Mouse (Mus musculus) embryonic facial prominence, embryonic 14.5 days (tissue): ENCODE results near the gene Umps. TPM values are rescaled to one million over a fixed set of nuclear protein-coding genes. Genes with fewer than 3 reads are reported as not detected.
A peak's percentile ranks its signal among the peaks of the same experiment; 100 is the strongest.

ENCODE experiments used
- ATAC-seq: fragments of 200-750 bp; cut with Nextera tagmentation; 2 replicates; pipeline ENCODE4 v1.8.0; 2017; ENCODE audit warnings: low read depth, moderate number of reproducible peaks, moderate TSS enrichment
- DNase-seq: peaks from one replicate; pipeline ENCODE4 v3.0.0-alpha.2; 2015; ENCODE audit warnings: low spot score
- H3K27ac ChIP-seq: fragments of 300-500 bp; sonication (generic); replicated peaks from 2 replicates; pipeline ENCODE4 v1.5.1; 2014; ENCODE audit warnings: low read depth, mild to moderate bottlenecking, low read length, moderate library complexity
- H3K27me3 ChIP-seq: fragments of 300-500 bp; sonication (generic); replicated peaks from 2 replicates; pipeline ENCODE4 v1.6.1; 2014; ENCODE audit warnings: low read length; ENCODE audit not compliant: control insufficient read depth, insufficient read depth
- H3K36me3 ChIP-seq: fragments of 300-500 bp; sonication (generic); 2 replicates; pipeline ENCODE4 v1.6.1; 2014; ENCODE audit warnings: low read length, mixed read lengths; ENCODE audit not compliant: control insufficient read depth, insufficient read depth
- H3K4me1 ChIP-seq: fragments of 300-500 bp; sonication (generic); 2 replicates; pipeline ENCODE4 v1.6.1; 2014; ENCODE audit warnings: antibody characterized with exemption, low read length; ENCODE audit not compliant: control insufficient read depth, insufficient read depth
- H3K4me2 ChIP-seq: fragments of 300-500 bp; sonication (generic); 2 replicates; pipeline ENCODE4 v1.6.1; 2014; ENCODE audit warnings: low read depth, mild to moderate bottlenecking, low read length, moderate library complexity, mixed read lengths
- H3K4me3 ChIP-seq: fragments of 300-500 bp; sonication (generic); 2 replicates; pipeline ENCODE4 v1.5.1; 2014; ENCODE audit warnings: low read depth, mild to moderate bottlenecking, low read length
- H3K9ac ChIP-seq: fragments of 300-500 bp; sonication (generic); 2 replicates; pipeline ENCODE4 v1.6.1; 2014; ENCODE audit warnings: low read depth, mild to moderate bottlenecking, low read length, moderate library complexity, mixed read lengths
- H3K9me3 ChIP-seq: fragments of 300-500 bp; sonication (generic); 2 replicates; pipeline ENCODE4 v1.6.1; 2016; ENCODE audit warnings: low read length; ENCODE audit not compliant: control insufficient read depth
- WGBS: fragments of 180-500 bp; shearing (Covaris S2); extraction: QIAGEN DNeasy Blood & Tissue Kit; methylation state at CpG from one replicate; pipeline ENCODE4 v1.1.7; 2014; 5-methylcytosine and 5-hydroxymethylcytosine counted together
- polyA plus RNA-seq: library from polyadenylated mRNA; unstranded; fragments of >200 nt; fragmentation: Nextera tagmentation; extraction: Ambion mirVana; gene quantifications from 2 replicates; pipeline ENCODE4 v1.2.1, GENCODE M21; 2014

Umps gene
- polyA plus RNA-seq, 1 experiment from 2014 or later = 45.7 TPM

DNA sequence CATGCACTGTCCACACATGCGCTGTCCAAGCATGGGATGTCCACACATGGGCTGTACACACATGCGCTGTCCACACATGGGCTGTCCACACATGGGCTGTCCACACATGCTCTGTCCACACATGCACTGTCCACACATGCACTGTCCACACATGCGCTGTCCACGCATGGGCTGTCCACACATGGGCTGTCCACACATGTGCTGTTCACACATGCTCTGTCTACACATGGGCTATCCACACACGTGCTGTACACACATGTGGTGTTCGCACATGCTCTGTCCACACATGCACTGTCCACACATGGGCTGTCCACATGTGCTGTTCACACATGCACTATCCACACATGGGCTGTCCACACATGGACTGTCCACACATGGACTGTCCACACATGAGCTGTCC, 16.9 kb upstream of the Umps start:
- DNase-seq = no peak
- ATAC-seq = no peak
- WGBS = 96% methylated on average over 6 of the region's 6 CpGs
- Histone ChIP-seq H3K27ac (no peak overlapping the region), H3K27me3 (no peaks in the 10 kb centered on the region), H3K9ac (no peak overlapping the region), H3K9me3 (no peaks in the 10 kb centered on the region), H3K4me3 (no peak overlapping the region), H3K4me2 (no peak overlapping the region), H3K4me1 (no peaks in the 10 kb centered on the region), H3K36me3 (no peaks in the 10 kb centered on the region)

DNA sequence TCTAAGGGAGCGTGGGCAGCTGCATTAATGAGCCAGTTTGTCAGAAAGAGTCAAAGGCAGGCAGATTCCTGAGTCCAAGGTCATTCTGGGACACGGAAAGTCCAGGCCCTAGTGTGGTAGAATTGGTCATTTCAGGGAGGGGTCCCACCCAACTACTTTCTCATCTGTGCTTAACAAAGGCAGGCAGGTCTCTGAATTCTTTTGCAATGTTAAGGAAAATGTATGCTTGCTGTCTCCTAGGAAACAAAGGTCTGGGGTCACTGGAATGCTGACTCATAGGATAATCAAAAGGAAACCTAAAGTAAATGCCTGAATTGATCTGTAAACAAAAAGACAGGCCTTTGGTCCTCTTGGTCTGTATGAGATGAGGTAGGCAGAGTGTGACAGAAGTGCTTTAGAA, 13.0 kb upstream of the Umps start:
- ATAC-seq (no peak), DNase-seq (no peak)
- no peak overlapping the region for H3K9ac ChIP-seq
- H3K4me2 ChIP-seq = no peak overlapping the region
- H3K4me1 ChIP-seq = no peaks in the 10 kb centered on the region
- no peak overlapping the region for H3K4me3 ChIP-seq
- no peaks in the 10 kb centered on the region for H3K36me3 ChIP-seq
- H3K27me3 ChIP-seq = no peaks in the 10 kb centered on the region
- no peaks in the 10 kb centered on the region for H3K9me3 ChIP-seq
- H3K27ac ChIP-seq = no peak overlapping the region
- WGBS = 74% methylated on average over 2 of the region's 2 CpGs

- peak overlapping the region; percentile 95 for H3K4me3 ChIP-seq
- H3K9me3 ChIP-seq = no peaks in the 10 kb centered on the region
- H3K4me1 ChIP-seq = peaks cover 6% of the 10 kb centered on the region; the same call in 1 of the 2 replicates
- peak overlapping the region; percentile 91 for H3K9ac ChIP-seq
- peak overlapping the region; percentile 85 for H3K4me2 ChIP-seq
- H3K27ac ChIP-seq = peak overlapping the region; percentile 75
- DNase-seq (no peak), ATAC-seq (no peak)
- WGBS = 42% methylated on average over 2 of the region's 2 CpGs
- H3K36me3 ChIP-seq = peaks cover 17% of the 10 kb centered on the region
- H3K27me3 ChIP-seq = no peaks in the 10 kb centered on the region
Measured at GRCm38 (mm10) chr16:33967283-33967640, 424 bp upstream of the Umps start.

GRCm38 (mm10) chr16:33965878-33966537, 830 bp downstream of the Umps start:
- H3K4me2 ChIP-seq = peak overlapping the region; percentile 85
- ATAC-seq = peak; percentile 8; the same call in 1 of the 2 replicates
- WGBS = 9% methylated on average over 15 of the region's 15 CpGs
- peak overlapping the region; percentile 91 for H3K9ac ChIP-seq
- H3K9me3 ChIP-seq = no peaks in the 10 kb centered on the region
- no peaks in the 10 kb centered on the region for H3K27me3 ChIP-seq
- no peak for DNase-seq
- peak overlapping the region; percentile 75 for H3K27ac ChIP-seq
- peaks cover 6% of the 10 kb centered on the region; the same call in 1 of the 2 replicates for H3K4me1 ChIP-seq
- H3K36me3 ChIP-seq = peaks cover 29% of the 10 kb centered on the region
- H3K4me3 ChIP-seq = peak overlapping the region; percentile 95

- Histone ChIP-seq H3K27me3 (no peaks in the 10 kb centered on the region), H3K4me1 (peaks cover 6% of the 10 kb centered on the region; the same call in 1 of the 2 replicates), H3K4me2 (no peak overlapping the region), H3K9me3 (no peaks in the 10 kb centered on the region), H3K9ac (no peak overlapping the region), H3K27ac (no peak overlapping the region), H3K36me3 (peaks cover 54% of the 10 kb centered on the region), H3K4me3 (no peak overlapping the region)
- 86% methylated on average over 6 of the region's 6 CpGs for WGBS
- ATAC-seq (no peak), DNase-seq (no peak)
Measured at GRCm38 (mm10) chr16:33963509-33963908, 3.3 kb downstream of the Umps start.

GRCm38 (mm10) chr16:33954793-33955192, 12.0 kb downstream of the Umps start:
- no peaks in the 10 kb centered on the region for H3K4me1 ChIP-seq
- no peak overlapping the region for H3K4me3 ChIP-seq
- WGBS = 91% methylated on average over 1 of the region's 1 CpGs
- DNase-seq (no peak), ATAC-seq (no peak)
- H3K9me3 ChIP-seq = no peaks in the 10 kb centered on the region
- no peak overlapping the region for H3K9ac ChIP-seq
- H3K27me3 ChIP-seq = no peaks in the 10 kb centered on the region
- peaks cover 71% of the 10 kb centered on the region for H3K36me3 ChIP-seq
- no peak overlapping the region for H3K27ac ChIP-seq
- H3K4me2 ChIP-seq = no peak overlapping the region

GRCm38 (mm10) chr16:33953008-33953407, 13.8 kb downstream of the Umps start:
- no peaks in the 10 kb centered on the region for H3K9me3 ChIP-seq
- H3K9ac ChIP-seq = no peak overlapping the region
- no peak overlapping the region for H3K27ac ChIP-seq
- no peaks in the 10 kb centered on the region for H3K4me1 ChIP-seq
- no peak for DNase-seq
- peaks cover 69% of the 10 kb centered on the region for H3K36me3 ChIP-seq
- no peak for ATAC-seq
- WGBS = 81% methylated on average over 4 of the region's 4 CpGs
- no peaks in the 10 kb centered on the region for H3K27me3 ChIP-seq
- H3K4me2 ChIP-seq = no peak overlapping the region
- no peak overlapping the region for H3K4me3 ChIP-seq

DNA sequence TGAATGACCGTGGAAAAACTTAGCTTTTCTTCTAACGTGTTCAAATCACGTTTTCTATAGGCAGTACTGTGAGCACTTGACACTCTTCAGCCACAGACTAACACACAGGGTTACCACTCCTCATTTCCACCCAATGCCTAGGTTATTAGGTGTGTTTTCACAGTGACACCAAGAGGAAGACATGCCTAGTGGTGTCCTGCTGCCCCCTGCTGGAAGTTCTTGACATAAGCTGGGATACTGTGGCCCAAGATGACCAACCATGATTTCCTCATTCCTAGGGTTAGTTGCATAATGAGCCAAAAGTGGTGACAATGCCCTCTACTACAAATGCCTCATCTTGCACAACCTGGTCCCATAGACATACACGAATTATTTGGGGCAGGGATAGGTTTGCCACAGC, 16.0 kb downstream of the Umps start:
- DNase-seq (peak; percentile 84), ATAC-seq (peak; percentile 45; the same call in 1 of the 2 replicates)
- H3K9me3 ChIP-seq = no peaks in the 10 kb centered on the region
- H3K36me3 ChIP-seq = peaks cover 56% of the 10 kb centered on the region
- no peaks in the 10 kb centered on the region for H3K4me1 ChIP-seq
- H3K4me3 ChIP-seq = no peak overlapping the region
- no peak overlapping the region for H3K4me2 ChIP-seq
- H3K27ac ChIP-seq = no peak overlapping the region
- H3K27me3 ChIP-seq = no peaks in the 10 kb centered on the region
- 28% methylated on average over 4 of the region's 4 CpGs for WGBS
- no peak overlapping the region for H3K9ac ChIP-seq

GRCm38 (mm10) chr16:33950386-33950785, 16.5 kb downstream of the Umps start:
- ATAC-seq (no peak), DNase-seq (no peak)
- Histone ChIP-seq H3K36me3 (peaks cover 51% of the 10 kb centered on the region), H3K9ac (no peak overlapping the region), H3K9me3 (no peaks in the 10 kb centered on the region), H3K27ac (no peak overlapping the region), H3K4me3 (no peak overlapping the region), H3K4me1 (peaks cover under 1% of the 10 kb centered on the region; the same call in 1 of the 2 replicates), H3K27me3 (no peaks in the 10 kb centered on the region), H3K4me2 (no peak overlapping the region)
- 83% methylated on average over 6 of the region's 6 CpGs for WGBS
